ENCODE assay signal across 15 mouse cellular contexts in genomic region chr1:182573856-182574665, GRCm38 (mm10). TPM values are rescaled to one million over a fixed set of nuclear protein-coding genes. Genes with fewer than 3 reads are reported as not detected.
A peak's percentile ranks its signal among the peaks of the same experiment; 100 is the strongest.
DNase-seq lines count a peak whose midpoint lies in the region; ATAC-seq lines count a peak whose summit lies in the region.
"Had no signal": no experiment of that assay in that cellular context is flagged by ENCODE, and none has a peak within 500 bp of the region (broad histone marks: within the 10 kb centered on the region; RNA-seq: fewer than 3 reads in every experiment).

No protein-coding gene starts in this region.

- H3K4me1 ChIP-seq in kidney, embryonic 14.5 days (ENCODE audit: control insufficient read depth, insufficient read depth, low read length) = peaks cover 9% of the 10 kb centered on the region; the same call in 1 of the 2 replicates
- H3K4me1 ChIP-seq in hindbrain, embryonic 12.5 days = peaks cover 14% of the 10 kb centered on the region
- peaks cover 9% of the 10 kb centered on the region for H3K4me1 ChIP-seq in midbrain, embryonic 14.5 days (ENCODE audit: control insufficient read depth, insufficient read depth, low read length)

- no peak overlapping the region for H3K4me3 ChIP-seq in kidney, embryonic 14.5 days (ENCODE audit: low read length)
- H3K4me3 ChIP-seq in hindbrain, embryonic 12.5 days = no peak overlapping the region
- no peak overlapping the region for H3K4me3 ChIP-seq in midbrain, embryonic 14.5 days (replicated peaks; ENCODE audit: low read depth, low read length)

- no peaks in the 10 kb centered on the region for H3K36me3 ChIP-seq in kidney, embryonic 14.5 days (ENCODE audit: control insufficient read depth, insufficient read depth, low read length)
- H3K36me3 ChIP-seq in hindbrain, embryonic 12.5 days = no peaks in the 10 kb centered on the region
- no peaks in the 10 kb centered on the region for H3K36me3 ChIP-seq in midbrain, embryonic 14.5 days (ENCODE audit: control insufficient read depth, insufficient read depth, low read length)

- H3K27me3 ChIP-seq in kidney, embryonic 14.5 days (ENCODE audit: control insufficient read depth, insufficient read depth, low read length) = no peaks in the 10 kb centered on the region
- H3K27me3 ChIP-seq in hindbrain, embryonic 12.5 days = no peaks in the 10 kb centered on the region; the same call in 1 of the 2 replicates
- no peaks in the 10 kb centered on the region for H3K27me3 ChIP-seq in midbrain, embryonic 14.5 days (ENCODE audit: control insufficient read depth, insufficient read depth, low read length)

- 12% methylated on average over 8 of the region's 8 CpGs for WGBS in kidney, embryonic 14.5 days
- WGBS in hindbrain, embryonic 12.5 days = 10% methylated on average over 8 of the region's 8 CpGs
- WGBS in midbrain, embryonic 14.5 days = 6% methylated on average over 8 of the region's 8 CpGs

- no peak overlapping the region for H3K9ac ChIP-seq in kidney, embryonic 14.5 days (ENCODE audit: low read depth, low read length)
- H3K9ac ChIP-seq in hindbrain, embryonic 12.5 days = no peak overlapping the region
- H3K9ac ChIP-seq in midbrain, embryonic 14.5 days (replicated peaks; ENCODE audit: low read length) = no peak overlapping the region
- H3K9ac ChIP-seq: lung, embryonic 14.5 days had no signal

- no peak for DNase-seq in kidney, adult 11 months
- DNase-seq in embryo, embryonic 11 days = peak; percentile 61
- peak; percentile 66 for DNase-seq in midbrain, embryonic 14.5 days
- DNase-seq in adrenal gland, postnatal 36 days = no peak
- DNase-seq in heart, adult 18-20 months = no peak
- no peak for DNase-seq in testis, postnatal 14 days (ENCODE audit: low spot score)
- DNase-seq: adrenal gland, adult 2 months; cerebellum, adult 8-10 months had no signal

- no peak overlapping the region for H3K4me2 ChIP-seq in kidney, embryonic 14.5 days (replicated peaks; ENCODE audit: low read depth, low read length)
- H3K4me2 ChIP-seq in hindbrain, embryonic 12.5 days (replicated peaks) = no peak overlapping the region; the same call in 1 of the 2 replicates
- no peak overlapping the region for H3K4me2 ChIP-seq in midbrain, embryonic 14.5 days (ENCODE audit: low read length)
- H3K4me2 ChIP-seq: lung, embryonic 14.5 days had no signal

- ATAC-seq in kidney, embryonic 14.5 days (ENCODE audit: low FRiP score, low TSS enrichment) = 0 out of 2 replicates have a peak, but pooled peaks have one; percentile 18
- ATAC-seq in hindbrain, embryonic 12.5 days (ENCODE audit: low FRiP score) = no peak
- no peak for ATAC-seq in midbrain, embryonic 14.5 days (ENCODE audit: low FRiP score, low TSS enrichment)

- H3K9me3 ChIP-seq in kidney, embryonic 14.5 days (ENCODE audit: control insufficient read depth, low read length) = no peaks in the 10 kb centered on the region
- H3K9me3 ChIP-seq in hindbrain, embryonic 12.5 days (replicated peaks) = no peaks in the 10 kb centered on the region
- no peaks in the 10 kb centered on the region for H3K9me3 ChIP-seq in midbrain, embryonic 14.5 days (ENCODE audit: control insufficient read depth, low read length)

- H3K27ac ChIP-seq in kidney, embryonic 14.5 days (ENCODE audit: low read depth, low read length) = no peak overlapping the region
- H3K27ac ChIP-seq in hindbrain, embryonic 12.5 days = peak overlapping the region; percentile 62
- H3K27ac ChIP-seq in midbrain, embryonic 14.5 days (replicated peaks; ENCODE audit: low read depth, low read length) = peak overlapping the region; percentile 46
- H3K27ac ChIP-seq: kidney, postnatal 0 days had no signal

RNA-seq across cellular contexts. Expression of gene Capn8, which starts 9.3 kb away (rescaled TPM):
- not detected in 2 replicates for polyA plus RNA-seq in kidney, embryonic 14.5 days (2014; fragmentation: Nextera tagmentation; extraction: Ambion mirVana)
- not detected in 2 replicates for polyA plus RNA-seq in hindbrain, embryonic 12.5 days (2016; fragmentation: Nextera tagmentation; extraction: Ambion mirVana)
- polyA plus RNA-seq in midbrain, embryonic 14.5 days (2014; fragmentation: Nextera tagmentation; extraction: Ambion mirVana) = 0.28 TPM in 1 of 2 replicates, not detected in the other
- total RNA-seq in adrenal gland, postnatal 36 days (2021) = under 1 TPM in 1 of 2 experiments, not detected in 1; 0.13 TPM
- total RNA-seq in heart, adult 18-20 months (2021) = not detected
- total RNA-seq: heart, adult 8-10 months; left cerebral cortex, postnatal 36 days; MEL had no signal
- polyA plus RNA-seq: adrenal gland, adult 2 months; lung, embryonic 14.5 days had no signal

RNA-seq across cellular contexts. Expression of gene Capn2, which starts 56.7 kb away (rescaled TPM):
- polyA plus RNA-seq in kidney, embryonic 14.5 days (2014; fragmentation: Nextera tagmentation; extraction: Ambion mirVana) = 52.3 and 94.7 TPM in 2 replicates
- polyA plus RNA-seq in hindbrain, embryonic 12.5 days (2016; fragmentation: Nextera tagmentation; extraction: Ambion mirVana) = 136 and 138 TPM in 2 replicates
- polyA plus RNA-seq in midbrain, embryonic 14.5 days (2014; fragmentation: Nextera tagmentation; extraction: Ambion mirVana) = 57.9 and 68.7 TPM in 2 replicates
- total RNA-seq in adrenal gland, postnatal 36 days (2021) = 10 to 100 TPM; 67.0 to 88.1 TPM
- 10 to 100 TPM; 67.5 to 68.4 TPM for total RNA-seq in heart, adult 18-20 months (2021)

Comparison
In these comparisons a context has a peak if more than half of its experiments do, and no peak if none do; other contexts are left out.
1. DNase-seq: peak in embryo, embryonic 11 days (single experiment) and midbrain, embryonic 14.5 days (single experiment); none in kidney, adult 11 months (single experiment), adrenal gland, postnatal 36 days (0 of 2), heart, adult 18-20 months (0 of 2) and testis, postnatal 14 days (single experiment).